Mouse (Mus musculus): ENCODE data around the gene Cnrip1. TPM values are rescaled to one million over a fixed set of nuclear protein-coding genes. Genes with fewer than 3 reads are reported as not detected.
"Not testable (repeated sequence)": the region's sequence is repeated elsewhere in the genome, so short reads cannot be mapped to it uniquely, and the experiment has no call there.

Cnrip1 gene
- polyA plus RNA-seq, 1 experiment from 2014 or later: 7.9 TPM

DNA sequence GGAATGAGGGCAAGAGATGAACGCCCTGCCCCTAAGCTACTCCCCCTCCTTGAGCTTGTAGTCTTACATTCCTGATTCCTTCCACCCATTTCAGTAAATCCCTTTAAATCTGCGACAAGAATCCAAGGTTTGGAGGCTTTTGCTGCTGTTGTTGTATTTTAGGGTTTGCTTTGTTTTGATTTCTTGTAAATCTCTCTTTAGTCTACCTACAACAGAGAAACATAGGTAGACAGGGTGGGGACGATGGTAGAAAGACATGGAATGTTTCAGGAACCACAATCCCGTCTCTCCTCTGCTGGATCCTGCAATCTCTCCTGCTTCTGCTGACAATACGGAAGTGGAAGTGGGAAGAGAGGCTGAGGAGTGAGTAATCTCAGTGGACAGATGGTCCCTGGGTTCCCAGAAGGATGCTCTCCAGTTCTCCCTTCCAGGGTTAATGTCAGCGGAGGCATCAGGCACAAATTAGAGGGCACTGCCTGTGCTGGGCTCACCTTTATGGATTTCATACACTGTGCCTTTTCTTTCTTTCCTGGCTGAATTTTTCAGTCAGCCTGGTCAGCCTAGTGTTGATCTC lies 1.2 kb downstream of the Cnrip1 start:
- Histone ChIP-seq H3K4me1 (peaks cover 16% of the 10 kb centered on the region), H3K27me3 (ENCODE audit: low read depth, poor library complexity, severe bottlenecking) (no peaks in the 10 kb centered on the region), H3K27ac (peak overlapping the region; percentile 78; the same call in 1 of the 2 replicates), H3K36me3 (no peaks in the 10 kb centered on the region), H3K9me3 (replicated peaks) (no peaks in the 10 kb centered on the region), H3K4me3 (peak overlapping the region; percentile 61)
- WGBS: 22% methylated on average over 6 of the region's 6 CpGs
- no peak for DNase-seq (ENCODE audit: low spot score)

DNA sequence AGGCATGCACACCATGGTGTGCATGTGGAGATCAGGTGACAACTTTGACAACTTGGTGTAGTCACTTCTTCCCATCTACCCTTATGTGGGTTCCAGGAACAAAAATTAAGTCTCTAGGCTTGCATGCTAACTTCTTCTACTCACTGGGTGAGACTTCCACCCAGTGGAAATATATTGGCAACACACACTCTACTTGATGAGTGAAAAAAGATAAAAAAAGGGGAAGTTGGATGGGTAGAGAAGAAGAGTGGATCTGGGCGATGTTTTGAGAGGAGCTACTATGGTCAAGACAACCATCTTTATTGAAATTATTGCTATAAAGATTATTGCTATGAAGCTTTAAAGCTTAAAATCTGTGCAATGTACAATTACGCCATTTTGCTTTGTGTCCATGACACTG lies 18.0 kb downstream of the Cnrip1 start:
- DNase-seq (ENCODE audit: low spot score); H3K4me1 ChIP-seq; H3K4me3 ChIP-seq; H3K9me3 ChIP-seq (replicated peaks); H3K36me3 ChIP-seq; H3K27me3 ChIP-seq (ENCODE audit: low read depth, poor library complexity, severe bottlenecking); H3K27ac ChIP-seq: not testable (repeated sequence)
- WGBS: 97% methylated on average over 2 of the region's 2 CpGs

DNA sequence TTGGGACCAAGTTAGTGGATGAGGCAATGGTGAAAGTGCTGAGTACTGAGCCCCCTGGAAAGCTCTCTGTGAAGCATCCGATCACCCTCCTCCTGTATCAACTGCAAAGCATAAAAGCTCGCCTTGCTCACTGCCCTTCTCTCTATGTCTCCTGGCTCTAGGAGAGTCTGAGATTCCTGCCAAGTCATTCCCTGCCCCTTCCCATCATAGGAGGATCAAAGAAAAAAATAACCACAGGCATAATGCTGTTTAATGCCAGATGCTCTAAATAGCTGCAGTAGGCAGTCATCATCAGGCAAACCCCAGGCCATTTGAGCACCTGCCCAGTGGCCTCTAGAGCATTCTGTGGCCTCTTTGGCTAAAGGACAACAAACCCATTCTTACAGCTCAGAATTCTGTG lies 24.3 kb downstream of the Cnrip1 start:
- Histone ChIP-seq H3K36me3 (no peaks in the 10 kb centered on the region), H3K27me3 (ENCODE audit: low read depth, poor library complexity, severe bottlenecking) (no peaks in the 10 kb centered on the region), H3K27ac (no peak overlapping the region), H3K9me3 (replicated peaks) (no peaks in the 10 kb centered on the region), H3K4me3 (no peak overlapping the region), H3K4me1 (no peaks in the 10 kb centered on the region)
- 90% methylated on average over 2 of the region's 2 CpGs for WGBS
- no peak for DNase-seq (ENCODE audit: low spot score)

DNA sequence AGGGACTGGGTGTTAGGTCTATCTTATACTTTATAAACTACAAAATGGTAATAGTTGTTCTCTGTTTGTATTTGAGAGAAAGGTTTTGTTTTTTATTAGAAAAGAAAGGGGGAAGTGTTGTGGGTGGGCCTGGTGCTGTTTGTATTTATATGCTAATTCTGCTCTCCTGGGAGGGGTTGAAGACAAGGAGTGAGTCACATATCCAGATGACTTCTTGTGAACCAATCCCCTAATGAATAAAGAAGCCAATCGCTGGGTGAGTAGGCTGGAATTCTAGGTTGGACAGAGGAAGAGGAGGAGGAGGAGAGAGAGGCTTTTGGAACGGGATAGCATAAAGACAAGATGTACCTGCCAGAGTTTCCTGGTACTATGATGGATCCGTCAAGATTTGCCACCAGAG lies 30.7 kb downstream of the Cnrip1 start:
- Histone ChIP-seq H3K4me1 (peaks cover 34% of the 10 kb centered on the region), H3K36me3 (no peaks in the 10 kb centered on the region), H3K9me3 (replicated peaks) (no peaks in the 10 kb centered on the region), H3K27me3 (ENCODE audit: low read depth, poor library complexity, severe bottlenecking) (no peaks in the 10 kb centered on the region), H3K4me3 (no peak overlapping the region), H3K27ac (no peak overlapping the region)
- no peak for DNase-seq (ENCODE audit: low spot score)
- WGBS: 64% methylated on average over 3 of the region's 3 CpGs

DNA sequence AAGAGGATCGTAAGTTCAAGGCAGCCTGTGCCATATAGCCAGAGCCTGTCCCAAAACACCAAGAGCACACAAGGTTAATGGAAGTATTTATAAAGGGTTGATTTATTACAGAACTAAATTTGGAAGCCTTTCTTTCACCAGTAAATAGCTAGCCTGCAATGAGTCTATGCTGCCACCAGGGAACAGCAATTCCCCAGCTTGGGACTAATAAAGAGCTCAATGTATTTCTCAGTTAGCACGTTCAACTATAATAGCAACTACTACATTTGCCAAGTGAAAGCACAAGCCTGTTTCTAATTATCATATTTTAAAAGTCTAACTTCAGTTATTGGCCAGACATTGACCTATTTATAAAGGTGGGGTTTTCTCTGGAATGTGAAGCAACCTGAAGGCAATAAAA lies 31.6 kb downstream of the Cnrip1 start:
- DNase-seq (ENCODE audit: low spot score): no peak
- Histone ChIP-seq H3K4me1 (peaks cover 34% of the 10 kb centered on the region), H3K27ac (no peak overlapping the region), H3K27me3 (ENCODE audit: low read depth, poor library complexity, severe bottlenecking) (no peaks in the 10 kb centered on the region), H3K4me3 (no peak overlapping the region), H3K36me3 (no peaks in the 10 kb centered on the region), H3K9me3 (replicated peaks) (no peaks in the 10 kb centered on the region)
- WGBS: 38% methylated on average over 2 of the region's 2 CpGs

DNA sequence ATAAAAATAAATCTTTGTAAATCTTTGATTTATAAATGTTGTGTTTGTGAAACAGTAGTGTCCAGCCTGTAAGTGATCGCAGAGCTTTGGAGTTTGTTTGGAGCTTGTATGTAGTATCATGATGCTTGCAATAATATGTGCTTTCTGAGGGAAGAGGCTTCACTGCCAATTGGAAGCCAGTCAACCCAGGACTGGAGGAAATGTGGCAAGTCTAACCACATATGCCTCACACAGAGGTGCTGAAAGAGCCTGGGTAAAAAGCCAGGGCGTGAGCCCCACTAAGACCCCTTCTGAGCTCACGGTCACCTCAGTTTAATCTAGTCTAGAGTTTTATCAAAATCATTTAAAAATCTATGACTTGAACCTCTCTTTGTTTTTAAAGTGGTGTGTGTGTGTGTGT lies 32.1 kb downstream of the Cnrip1 start:
- 92% methylated on average over 3 of the region's 3 CpGs for WGBS
- DNase-seq (ENCODE audit: low spot score): no peak
- no peaks in the 10 kb centered on the region for H3K27me3 ChIP-seq (ENCODE audit: low read depth, poor library complexity, severe bottlenecking)
- no peaks in the 10 kb centered on the region for H3K36me3 ChIP-seq
- peaks cover 34% of the 10 kb centered on the region for H3K4me1 ChIP-seq
- H3K9me3 ChIP-seq (replicated peaks): no peaks in the 10 kb centered on the region
- no peak overlapping the region for H3K27ac ChIP-seq
- H3K4me3 ChIP-seq: no peak overlapping the region

DNA sequence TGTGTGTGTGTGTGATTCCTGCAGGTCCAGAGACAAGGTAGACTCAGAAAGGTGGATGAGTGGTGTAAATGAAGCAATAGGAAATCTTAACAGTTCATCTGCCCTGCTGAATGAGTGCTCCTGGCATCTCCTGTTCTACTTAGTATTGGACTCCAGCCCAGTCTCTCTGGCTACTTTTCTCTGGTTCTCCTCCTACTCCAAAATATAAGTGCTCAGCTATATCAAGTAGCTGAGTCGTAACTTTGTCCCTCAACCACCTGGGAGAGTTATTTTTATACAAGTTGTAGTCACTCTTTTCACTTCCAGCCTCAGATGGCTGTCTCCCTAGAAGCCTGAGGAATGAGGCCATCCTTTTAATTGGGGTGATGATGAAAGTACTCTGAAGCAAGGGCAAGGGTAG lies 32.5 kb downstream of the Cnrip1 start:
- Histone ChIP-seq H3K27me3 (ENCODE audit: low read depth, poor library complexity, severe bottlenecking) (no peaks in the 10 kb centered on the region), H3K27ac (no peak overlapping the region), H3K4me3 (no peak overlapping the region), H3K4me1 (peaks cover 34% of the 10 kb centered on the region), H3K9me3 (replicated peaks) (no peaks in the 10 kb centered on the region), H3K36me3 (no peaks in the 10 kb centered on the region)
- no peak for DNase-seq (ENCODE audit: low spot score)
- 44% methylated on average over 1 of the region's 1 CpGs for WGBS

DNA sequence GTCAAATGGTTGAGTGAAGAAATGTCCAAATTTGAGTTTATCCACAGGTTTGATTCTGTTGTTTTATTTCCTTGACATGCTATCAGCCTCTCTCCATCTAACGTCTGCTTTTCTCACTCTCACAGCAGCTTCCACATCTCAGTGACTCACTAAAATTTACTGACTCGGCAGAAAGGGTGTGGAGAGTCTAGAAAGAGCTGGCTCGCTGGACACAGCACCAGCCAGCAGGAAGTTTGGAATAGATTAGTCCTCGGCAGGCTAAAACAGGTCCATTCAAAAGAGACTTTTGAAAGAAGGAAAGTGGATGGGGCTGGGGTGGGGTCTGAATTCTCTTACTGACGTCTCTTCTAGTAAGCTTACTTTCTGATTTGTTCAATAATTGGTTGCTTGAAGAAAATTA lies 34.7 kb downstream of the Cnrip1 start:
- Histone ChIP-seq H3K9me3 (replicated peaks) (no peaks in the 10 kb centered on the region), H3K4me1 (peaks cover 34% of the 10 kb centered on the region), H3K27me3 (ENCODE audit: low read depth, poor library complexity, severe bottlenecking) (no peaks in the 10 kb centered on the region), H3K4me3 (no peak overlapping the region), H3K27ac (peak overlapping the region; percentile 25; the same call in 1 of the 2 replicates), H3K36me3 (no peaks in the 10 kb centered on the region)
- 26% methylated on average over 5 of the region's 5 CpGs for WGBS
- DNase-seq (ENCODE audit: low spot score): no peak

DNA sequence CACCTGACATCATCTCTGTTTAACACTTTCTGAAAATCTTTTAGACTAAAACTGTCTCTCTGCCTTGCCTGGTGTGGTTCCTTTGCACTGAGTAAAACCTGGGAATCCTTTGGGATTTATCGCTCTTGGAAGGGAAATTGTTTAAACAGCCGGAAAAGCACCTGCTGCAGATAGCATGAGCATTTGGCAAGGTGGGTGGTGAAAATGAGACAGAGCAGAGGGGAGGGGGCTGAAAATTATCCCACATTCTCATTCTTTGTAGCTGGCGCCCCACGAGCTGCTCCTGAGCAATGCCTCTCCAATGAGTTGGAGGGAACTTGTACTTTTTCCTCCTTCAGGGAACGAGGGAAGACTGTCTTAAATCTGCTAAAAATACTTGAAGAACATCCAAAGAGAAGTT lies 55.5 kb downstream of the Cnrip1 start:
- no peak for DNase-seq (ENCODE audit: low spot score)
- Histone ChIP-seq H3K27me3 (ENCODE audit: low read depth, poor library complexity, severe bottlenecking) (no peaks in the 10 kb centered on the region), H3K4me1 (no peaks in the 10 kb centered on the region), H3K27ac (no peak overlapping the region), H3K36me3 (no peaks in the 10 kb centered on the region), H3K4me3 (no peak overlapping the region), H3K9me3 (replicated peaks) (no peaks in the 10 kb centered on the region)
- 91% methylated on average over 5 of the region's 5 CpGs for WGBS

DNA sequence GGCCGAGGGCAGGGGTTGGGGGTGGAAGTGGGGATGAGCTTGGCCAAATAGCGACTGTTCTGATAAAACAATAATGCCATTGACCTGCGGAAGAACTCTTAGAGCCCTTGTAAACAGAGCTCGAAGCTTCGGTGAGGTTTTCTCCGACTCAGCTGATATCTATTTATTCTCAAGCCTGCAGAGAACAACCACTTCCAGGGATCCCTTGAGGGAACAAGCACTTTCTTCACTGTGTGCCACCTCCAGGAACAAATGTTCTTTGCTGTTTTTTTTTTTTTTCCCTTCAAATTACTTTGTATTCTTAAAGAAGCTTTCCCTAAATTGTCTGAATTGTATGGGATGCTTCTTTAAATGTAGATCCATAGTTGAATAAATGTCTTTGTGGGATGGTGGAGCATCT lies 56.0 kb downstream of the Cnrip1 start:
- no peak for DNase-seq (ENCODE audit: low spot score)
- WGBS: 84% methylated on average over 6 of the region's 6 CpGs
- Histone ChIP-seq H3K9me3 (replicated peaks) (no peaks in the 10 kb centered on the region), H3K4me1 (no peaks in the 10 kb centered on the region), H3K27ac (no peak overlapping the region), H3K36me3 (no peaks in the 10 kb centered on the region), H3K27me3 (ENCODE audit: low read depth, poor library complexity, severe bottlenecking) (no peaks in the 10 kb centered on the region), H3K4me3 (no peak overlapping the region)

DNA sequence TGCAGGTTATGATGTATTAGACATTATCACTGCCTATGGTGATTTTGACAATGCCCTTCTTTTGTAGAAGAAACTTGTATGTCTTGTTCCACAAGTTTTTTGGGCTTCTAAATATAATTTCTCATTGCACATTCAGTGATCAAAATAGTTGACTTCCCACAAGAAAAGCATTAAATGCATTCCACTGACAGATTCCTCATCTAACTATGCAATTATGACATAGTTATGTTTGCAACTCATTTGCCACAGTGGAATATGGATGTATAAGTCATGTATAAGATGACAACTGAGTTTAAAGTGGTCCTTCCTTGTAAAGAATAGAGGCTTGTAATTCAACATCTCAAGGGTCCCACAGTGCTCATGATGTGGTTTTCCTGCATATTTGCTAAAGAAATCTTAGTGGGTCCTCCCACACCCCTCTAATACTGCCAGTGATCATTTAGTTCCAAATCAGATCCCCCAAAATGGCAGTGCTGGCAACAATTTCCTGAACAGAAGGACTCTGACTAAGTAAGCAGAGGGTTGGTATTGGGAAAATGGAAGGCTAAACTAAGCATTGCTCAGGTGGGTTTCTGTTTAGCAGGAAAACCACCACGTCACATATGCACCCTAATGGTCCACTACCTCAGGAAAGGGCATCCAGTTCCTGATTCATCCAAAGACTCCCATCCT lies 61.2 kb downstream of the Cnrip1 start:
- no peaks in the 10 kb centered on the region for H3K27me3 ChIP-seq (ENCODE audit: low read depth, poor library complexity, severe bottlenecking)
- no peaks in the 10 kb centered on the region for H3K9me3 ChIP-seq (replicated peaks)
- H3K36me3 ChIP-seq: no peaks in the 10 kb centered on the region
- H3K4me1 ChIP-seq: no peaks in the 10 kb centered on the region
- no peak overlapping the region for H3K27ac ChIP-seq
- no peak overlapping the region for H3K4me3 ChIP-seq
- 83% methylated on average over 1 of the region's 1 CpGs for WGBS
- DNase-seq (ENCODE audit: low spot score): no peak

DNA sequence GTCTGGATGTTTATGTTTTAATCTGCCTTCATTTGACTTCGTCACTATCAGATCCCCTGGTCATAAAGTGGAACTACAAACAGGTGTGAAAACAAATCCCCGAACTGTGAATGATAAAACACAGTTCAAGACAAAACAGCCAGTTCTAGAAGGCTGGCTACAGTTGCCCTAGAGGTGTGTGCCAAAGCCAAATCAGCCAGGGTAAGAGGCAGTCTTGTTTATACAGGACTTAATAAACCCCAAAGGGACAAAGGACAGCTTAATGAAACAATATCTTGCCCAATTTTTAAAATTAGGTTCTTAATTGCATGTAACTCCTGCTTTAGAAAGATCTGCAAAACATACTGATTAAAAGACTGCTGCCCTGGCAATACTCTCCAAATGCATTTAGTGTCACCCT lies 75.0 kb downstream of the Cnrip1 start:
- no peak overlapping the region for H3K4me3 ChIP-seq
- no peak for DNase-seq (ENCODE audit: low spot score)
- 65% methylated on average over 2 of the region's 2 CpGs for whole genome bisulfite sequencing
- H3K4me1 ChIP-seq: no peaks in the 10 kb centered on the region
- no peak overlapping the region for H3K27ac ChIP-seq
- H3K27me3 ChIP-seq (ENCODE audit: low read depth, poor library complexity, severe bottlenecking): no peaks in the 10 kb centered on the region
- no peaks in the 10 kb centered on the region for H3K9me3 ChIP-seq (replicated peaks)
- H3K36me3 ChIP-seq: no peaks in the 10 kb centered on the region
